Mouse (Mus musculus) retina, postnatal 7 days (tissue): ENCODE data around the gene Tmem179b.

Experiments used
- DNase-seq: peaks from one replicate; pipeline ENCODE4 v3.0.0-alpha.2; 2012; ENCODE audit warnings: low read depth, low spot score

Tmem179b gene

DNA sequence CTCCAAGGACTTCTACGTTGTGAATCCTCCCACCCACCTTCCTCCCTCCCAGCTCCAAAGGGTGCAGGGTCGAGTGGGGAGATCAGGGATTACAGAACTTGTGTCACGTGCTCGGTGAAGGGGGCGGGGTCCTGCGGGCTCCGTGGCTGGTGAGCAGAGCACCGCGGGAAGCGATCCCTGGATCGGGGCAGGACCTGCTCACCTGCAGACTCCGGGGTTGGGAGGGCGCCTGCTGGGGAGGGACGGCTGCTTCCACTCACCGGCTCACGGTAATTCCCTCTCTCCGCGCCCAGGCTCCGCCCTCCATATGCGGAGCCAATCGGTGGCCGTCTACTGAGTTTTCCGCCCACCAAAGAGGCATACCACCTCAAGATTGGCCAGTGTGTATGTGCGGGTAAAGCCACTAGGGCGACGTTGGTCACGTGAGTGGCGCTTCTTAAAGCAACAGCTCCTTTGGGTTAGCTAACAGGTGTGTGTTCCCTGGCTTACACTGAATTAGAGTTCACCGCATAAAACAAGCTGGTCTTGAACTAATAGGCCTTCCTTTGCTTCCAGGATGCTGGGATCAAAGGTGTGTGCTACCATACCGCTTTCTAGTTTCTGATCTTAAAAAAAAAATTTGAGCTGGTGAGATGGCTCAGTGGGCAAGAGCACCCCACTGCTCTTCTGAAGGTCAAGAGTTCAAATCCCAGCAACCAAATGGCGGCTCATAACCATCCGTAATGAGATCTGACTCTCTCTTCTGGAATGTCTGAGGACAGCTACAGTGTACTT is 11.9 kb upstream of the Tmem179b start, which contains the start of gene Taf6l:
Taf6l (minus strand) TSS at position 410 of the 774 bp plus-strand sequence.
- DNase-seq, result peak; percentile 87

DNA sequence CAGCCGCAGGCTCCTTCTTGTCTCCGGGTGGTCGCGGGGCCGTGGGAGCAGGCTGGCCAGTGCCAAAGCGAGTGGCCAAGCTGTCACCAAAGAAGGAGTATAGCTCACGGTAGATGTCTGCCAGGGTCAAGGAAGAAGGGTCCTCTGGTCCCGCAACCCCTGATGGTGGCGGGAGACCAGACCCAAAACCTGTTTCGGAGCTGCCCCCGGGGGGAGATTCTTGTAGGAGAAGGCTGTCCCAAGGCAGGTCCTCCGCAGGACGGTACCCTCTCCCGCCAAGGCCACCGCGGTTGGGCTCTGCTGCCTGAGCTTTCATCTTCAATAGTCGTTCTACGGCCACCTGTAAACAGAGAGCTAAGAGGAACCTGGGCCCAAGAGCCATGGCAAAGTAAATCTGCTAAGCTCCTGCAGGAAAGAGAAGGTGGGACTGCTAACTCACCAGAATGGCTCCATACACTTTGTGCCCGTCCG is 719 bp upstream of the Tmem179b start:
- DNase-seq, result no peak

DNA sequence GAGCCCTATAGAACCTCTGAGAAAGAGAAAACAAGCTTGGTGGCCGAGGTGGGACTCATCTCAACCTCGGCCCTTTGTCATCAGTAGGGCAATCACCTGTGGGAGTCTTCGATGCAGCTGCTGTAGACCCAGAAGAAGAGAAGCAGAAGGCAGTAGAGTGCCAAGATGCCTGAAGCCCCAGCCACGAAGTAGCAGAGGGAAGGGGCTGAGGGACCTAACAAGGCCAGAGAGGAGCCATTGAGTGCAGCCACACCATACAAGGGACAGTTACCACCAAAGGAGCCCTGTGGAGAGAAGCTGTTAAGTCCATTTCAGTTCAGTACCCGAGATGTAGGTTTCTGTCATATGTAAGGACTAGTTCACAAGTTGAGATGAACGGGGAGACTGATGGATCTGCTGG is 858 bp downstream of the Tmem179b start:
- no peak for DNase-seq

DNA sequence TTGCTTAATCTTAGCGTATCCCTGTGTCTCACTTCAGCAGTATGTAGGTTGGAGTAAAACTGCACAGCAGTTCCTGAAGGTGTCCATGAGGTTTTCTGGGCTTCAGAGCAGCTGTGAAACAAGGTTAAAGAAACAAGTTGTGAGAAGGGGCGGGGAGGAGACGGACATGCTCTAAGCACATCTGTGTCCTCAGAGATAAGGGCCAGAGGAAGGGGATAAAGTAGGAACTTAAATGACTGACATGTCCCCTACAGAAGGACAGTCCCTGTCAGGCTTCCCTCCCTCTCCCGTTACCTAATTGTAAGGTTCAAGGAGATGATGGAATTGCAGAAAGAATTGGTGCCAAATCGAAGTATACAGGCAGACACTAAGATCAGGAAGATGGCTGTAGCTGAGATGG is 1.3 kb downstream of the Tmem179b start:
- no peak for DNase-seq

DNA sequence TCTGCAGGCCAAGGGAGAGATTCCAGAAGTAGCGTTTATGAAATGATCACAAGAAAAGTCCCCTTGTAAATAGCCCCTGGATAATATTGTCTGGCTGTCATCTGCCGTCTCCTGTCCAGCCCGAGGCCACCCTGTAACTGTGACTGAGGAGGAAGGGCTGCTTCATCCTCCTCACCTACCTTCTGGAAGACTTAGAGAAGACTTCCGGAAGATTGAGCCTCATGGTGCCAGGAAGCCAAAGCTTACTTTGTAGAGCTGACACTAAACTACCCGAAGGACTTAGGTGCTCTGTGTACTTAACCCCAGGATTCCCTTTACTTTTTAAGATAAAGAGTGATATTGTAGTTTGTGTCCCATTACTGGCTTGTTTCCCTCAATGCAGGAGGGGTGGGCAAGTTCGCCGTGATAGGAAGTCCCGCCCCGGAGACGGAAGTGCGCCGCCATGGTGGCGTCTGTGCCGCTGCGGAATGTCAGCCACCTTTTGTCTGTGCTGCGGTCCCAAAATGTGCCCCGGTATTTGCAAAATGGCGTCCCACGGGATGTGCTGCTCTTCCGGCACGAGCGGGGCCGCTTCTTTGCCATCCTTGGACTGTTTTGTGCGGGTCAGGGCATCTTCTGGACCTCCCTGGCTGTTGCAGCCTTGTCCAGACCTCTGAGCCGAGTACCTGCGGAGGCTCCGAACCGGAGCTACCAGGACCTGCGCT is 3.5 kb downstream of the Tmem179b start, which contains the start of gene Tmem223:
Tmem223 (plus strand) TSS at position 430 of the 704 bp plus-strand sequence.
- DNase-seq, result no peak

DNA sequence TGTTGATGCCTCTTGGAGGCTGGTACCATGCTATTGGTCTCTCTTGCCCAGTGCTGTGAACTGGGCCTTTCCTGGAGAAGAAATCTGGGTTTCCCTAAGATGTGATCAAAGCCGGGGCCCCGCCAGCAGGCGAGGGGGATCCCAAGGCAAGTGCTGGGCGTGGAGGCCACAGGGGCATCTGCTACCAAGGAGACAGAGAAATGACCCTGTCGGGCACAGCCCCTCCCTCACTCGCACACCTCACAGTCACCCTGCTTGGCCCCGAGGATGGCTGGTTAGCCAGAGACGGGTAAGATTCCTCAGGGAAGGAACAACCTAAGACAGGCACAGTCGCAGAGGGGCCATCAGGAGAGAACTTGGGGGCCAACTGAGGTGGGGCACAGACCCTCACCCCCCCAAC is 8.7 kb downstream of the Tmem179b start:
- no peak for DNase-seq

DNA sequence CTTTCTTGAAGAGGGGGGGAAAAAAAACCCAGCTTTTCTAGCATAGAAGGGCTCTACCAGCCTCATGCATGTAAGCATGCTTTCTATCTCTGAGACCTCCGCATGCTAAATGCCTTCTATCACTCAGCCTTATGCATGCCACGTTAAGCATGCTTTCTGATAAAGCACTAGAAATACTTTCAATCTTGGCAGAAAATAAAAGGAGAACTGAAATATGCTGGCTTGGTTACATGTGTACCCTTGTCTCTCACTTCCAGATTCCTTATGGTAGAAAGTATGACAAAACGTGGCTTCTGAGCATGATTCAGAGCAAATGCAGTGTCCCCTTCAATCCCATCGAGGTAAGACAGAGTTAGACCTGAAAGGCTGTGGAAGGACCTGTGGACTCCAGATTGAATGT is 11.0 kb downstream of the Tmem179b start:
- DNase-seq, result no peak

DNA sequence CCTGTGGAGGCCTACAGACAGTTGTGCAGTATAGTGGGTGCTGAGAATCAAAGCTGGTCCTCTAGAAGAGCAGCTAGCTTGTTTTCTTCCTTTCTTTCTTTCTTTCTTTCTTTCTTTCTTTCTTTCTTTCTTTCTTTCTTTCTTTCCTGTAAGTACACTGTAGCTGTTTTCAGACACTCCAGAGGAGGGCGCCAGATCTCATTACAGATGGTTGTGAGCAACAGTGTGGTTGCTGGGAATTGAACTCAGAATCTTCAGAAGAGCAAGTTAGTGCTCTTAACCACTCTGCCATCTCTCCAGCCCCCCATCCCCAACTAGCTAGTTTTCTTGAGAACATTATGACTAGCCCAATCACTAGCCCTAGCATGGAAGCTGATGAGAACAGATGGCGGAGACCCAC is 13.5 kb downstream of the Tmem179b start:
- no peak for DNase-seq

DNA sequence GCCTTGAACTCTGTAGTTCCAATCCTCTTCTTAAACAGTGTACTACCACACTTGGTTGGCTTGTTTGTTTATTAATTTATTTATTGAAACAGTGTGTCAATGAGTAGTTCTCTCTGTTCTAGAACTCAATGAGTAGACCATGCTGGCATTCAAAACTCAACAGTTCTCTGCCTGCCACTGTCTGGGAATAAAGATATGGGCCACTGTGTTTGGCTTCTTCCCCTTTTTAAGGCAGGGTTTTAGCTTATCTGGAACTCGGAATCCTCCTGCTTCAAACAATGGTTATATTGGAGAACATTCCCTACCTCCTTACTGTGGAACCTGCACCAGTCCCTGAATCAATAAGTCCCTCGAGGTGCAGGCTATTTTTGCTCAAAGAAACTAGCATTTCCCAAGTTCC is 15.4 kb downstream of the Tmem179b start:
- DNase-seq, result no peak

DNA sequence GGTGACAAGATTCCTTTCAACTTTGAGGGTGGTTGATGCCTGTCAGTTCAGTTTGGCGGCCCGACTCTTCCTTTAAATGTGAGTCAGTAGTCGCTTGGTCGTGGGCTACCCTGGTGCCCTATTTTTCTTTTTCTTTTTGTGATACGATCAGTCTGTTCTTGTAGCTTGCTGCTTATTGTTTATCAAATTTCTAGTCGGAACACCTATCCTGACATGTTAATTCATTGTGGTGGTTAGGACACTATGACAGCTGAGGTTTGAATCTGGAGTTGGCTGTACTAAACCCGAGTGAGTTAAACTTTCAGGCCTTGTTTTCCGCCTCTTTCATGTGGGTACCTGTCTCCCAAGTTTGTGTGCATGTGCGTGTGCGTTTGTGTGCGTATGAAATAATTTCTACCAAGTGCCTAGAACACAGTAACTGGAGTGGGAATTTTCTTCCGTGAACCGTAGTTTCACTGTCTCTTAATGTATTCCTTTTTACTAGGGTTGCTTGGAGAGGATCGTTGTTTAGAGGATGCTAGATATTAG is 16.7 kb downstream of the Tmem179b start:
- no peak for DNase-seq

DNA sequence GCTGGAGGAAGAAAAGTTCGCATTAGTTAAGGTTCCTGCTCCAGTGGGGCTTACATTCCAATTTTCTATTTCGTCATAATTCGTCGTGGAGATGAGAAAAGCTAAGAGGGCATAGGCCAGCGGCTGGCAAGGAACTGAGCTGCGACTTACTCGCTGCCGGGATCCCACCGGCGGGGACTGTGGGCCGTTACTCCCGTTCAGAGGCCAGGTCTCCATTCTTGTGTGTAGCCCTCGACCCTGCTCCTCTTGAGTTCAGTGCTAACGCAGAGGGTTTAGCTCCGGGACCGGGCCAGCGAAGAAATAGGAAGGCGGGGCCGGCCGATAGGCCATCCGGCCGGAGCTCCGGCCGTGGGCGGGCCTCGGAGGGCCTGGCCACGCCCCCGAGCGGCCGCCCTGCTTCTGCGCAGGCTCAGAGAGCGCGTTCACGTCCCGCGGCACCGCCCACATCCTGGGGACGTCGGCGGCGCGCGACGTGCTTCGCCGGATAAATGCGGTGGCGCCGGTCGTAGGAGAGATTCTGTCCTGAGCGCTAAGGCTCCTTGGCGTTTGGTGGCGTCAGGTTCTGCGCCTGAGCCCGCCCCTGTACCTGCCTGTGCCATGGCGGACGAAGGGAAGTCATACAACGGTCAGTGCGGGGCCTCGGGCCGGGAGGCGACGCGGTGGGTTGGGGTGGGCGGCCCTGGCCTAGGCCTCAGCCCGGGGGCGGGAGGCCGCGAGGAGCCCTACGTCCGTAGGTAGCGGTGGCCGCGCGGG is 17.5 kb downstream of the Tmem179b start, which contains the start of gene Nxf1:
Nxf1 (plus strand) TSS at position 439 of the 753 bp plus-strand sequence.
- peak; percentile 90 for DNase-seq

DNA sequence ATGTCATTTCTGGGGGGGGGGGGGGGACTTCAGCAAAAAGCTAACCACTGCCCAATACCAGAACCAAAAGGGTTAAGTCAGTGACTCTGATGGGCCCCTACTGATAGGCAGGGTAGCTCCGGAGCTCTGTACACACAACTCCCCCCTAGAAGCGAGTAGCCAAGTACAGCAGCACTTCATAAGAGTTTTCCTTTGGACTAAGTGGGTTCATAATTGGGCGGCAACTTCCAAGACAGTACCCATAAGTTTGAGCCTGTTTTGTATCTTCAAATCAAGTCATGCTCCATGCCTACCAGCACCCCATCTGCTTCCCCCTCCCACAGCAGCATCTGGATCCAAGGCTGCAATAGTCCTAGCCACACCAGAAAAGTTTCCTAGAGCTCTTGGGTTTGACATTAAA is 18.6 kb downstream of the Tmem179b start:
- no peak for DNase-seq

DNA sequence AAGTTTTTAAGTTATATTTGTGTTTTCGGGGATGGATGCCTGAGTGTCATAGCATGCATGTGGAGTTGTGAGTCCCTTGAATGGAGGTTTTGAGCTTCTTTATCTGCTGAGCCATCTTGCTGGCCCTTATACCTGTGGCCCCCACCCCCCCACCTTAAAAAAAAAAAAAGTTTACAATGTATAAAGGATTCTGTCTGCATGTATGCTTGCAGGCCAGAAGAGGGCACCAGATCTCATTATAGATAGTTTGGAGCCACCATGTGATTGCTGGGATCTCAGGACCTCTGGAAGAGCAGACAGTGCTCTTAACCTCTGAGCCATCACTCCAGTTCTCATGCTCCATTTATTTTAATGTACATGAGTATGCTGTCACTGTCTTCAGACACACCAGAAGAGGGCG is 26.9 kb downstream of the Tmem179b start:
- DNase-seq, result no peak

DNA sequence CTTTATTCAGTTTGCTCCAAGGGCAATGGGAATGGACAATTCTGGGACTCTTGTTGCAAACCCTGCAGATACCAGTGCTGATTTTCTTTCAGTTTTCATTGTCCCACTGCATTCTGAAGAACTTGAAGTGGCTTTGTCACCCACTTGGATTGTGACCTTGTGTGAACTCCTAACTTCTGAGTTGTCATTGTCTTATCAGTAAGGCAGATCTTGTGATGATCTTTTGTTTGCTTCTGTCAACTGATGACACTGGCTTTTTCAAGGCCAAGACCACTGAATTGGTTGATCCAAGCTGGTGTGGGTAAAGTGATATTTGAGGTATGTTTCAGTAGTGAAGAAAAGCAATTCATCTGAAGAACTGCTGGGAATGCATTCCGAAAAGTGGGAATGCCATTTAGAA is 28.9 kb downstream of the Tmem179b start:
- no peak for DNase-seq

DNA sequence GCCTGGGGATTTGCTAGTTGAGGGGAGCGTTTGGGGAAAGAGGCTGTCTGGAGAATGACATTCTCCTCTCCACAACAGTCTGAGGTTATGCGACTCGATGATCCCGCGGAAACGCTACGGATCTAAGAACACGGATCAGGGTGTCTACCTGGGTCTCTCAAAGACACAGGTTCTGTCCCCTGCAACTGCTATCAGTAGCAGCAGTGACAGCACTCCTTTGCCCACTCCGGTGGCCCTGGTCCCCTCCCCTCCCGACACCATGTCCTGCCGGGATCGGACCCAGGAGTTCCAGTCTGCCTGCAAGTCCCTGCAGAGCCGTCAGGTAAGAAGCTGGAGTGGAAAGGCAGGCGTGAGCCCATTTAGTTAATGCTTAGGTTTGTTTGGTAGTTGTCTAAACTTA is 32.1 kb downstream of the Tmem179b start:
- no peak for DNase-seq

DNA sequence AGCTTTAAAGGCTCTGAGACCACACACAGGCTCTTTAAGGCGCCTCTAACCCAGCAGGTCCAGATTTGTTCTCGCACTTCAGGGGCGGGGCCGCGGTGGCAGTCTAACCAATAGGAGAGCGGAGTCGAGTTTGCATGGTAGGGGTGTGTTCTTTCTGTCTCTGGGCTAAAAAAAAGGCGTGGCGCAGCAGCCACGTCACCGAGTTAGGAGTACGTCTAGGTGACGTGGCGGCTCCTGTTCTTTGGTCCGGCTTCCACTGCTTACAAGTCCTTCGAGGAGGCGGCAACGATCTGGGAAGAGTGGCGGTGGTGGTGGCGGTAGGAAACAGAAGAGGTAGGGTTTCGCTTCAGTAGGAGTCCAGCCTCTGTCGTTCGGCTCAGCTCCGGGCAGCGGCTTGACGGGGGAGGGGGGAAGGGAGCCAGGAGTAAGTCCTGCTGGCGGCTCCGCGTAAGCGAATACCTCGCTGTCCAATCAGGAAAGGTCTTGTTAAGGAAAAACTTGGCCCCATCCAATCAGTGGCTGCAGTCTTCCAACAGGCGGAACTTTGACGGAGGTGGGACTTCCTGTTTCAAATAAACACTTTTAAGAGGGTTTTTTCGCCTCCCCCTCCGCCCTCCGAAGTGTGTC is 32.9 kb downstream of the Tmem179b start, which contains the start of gene Stx5a:
Stx5a (plus strand) TSS at position 171 of the 627 bp plus-strand sequence.
- peak; percentile 92 for DNase-seq

DNA sequence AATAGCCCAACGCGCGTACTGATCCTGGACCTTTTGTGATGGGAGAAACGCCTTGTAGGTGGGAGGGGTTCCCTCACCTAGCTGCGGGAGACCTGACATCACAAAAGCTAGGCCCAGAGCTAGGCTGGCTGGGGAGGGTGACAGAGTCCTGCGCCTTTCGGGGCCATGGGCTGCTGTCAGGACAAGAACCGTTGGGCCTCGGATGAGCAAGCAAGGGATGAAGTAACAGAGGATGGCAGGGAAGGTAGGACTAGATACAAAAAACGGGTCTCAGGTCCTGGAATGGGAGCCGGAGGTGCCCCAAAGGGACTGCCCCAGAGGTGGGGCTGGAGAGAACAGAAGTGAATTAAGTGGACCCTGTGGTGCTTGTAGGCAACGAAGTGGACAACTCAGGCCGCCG is 33.7 kb downstream of the Tmem179b start, which contains the start of gene 1700092M07Rik:
1700092M07Rik (plus strand) TSS at position 116 of the 400 bp plus-strand sequence.
- no peak for DNase-seq

DNA sequence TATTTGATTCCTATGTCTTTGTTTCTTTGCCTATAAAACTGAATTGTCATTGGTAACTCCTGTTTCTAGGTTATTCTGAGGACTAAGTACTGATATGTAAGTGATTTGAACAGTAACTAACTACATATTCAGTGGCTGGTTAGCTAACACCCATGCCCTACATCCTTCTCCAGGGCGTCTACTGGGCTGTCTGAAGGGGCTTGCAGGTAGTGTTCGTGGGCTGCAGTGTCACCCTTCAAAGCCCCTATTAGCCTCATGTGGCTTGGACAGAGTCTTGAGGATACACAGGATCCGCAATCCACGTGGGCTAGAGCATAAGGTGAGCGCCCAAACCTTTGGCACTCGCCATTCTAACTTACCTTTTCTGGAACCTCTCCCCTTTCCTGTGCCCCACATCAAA is 34.6 kb downstream of the Tmem179b start:
- no peak for DNase-seq

DNA sequence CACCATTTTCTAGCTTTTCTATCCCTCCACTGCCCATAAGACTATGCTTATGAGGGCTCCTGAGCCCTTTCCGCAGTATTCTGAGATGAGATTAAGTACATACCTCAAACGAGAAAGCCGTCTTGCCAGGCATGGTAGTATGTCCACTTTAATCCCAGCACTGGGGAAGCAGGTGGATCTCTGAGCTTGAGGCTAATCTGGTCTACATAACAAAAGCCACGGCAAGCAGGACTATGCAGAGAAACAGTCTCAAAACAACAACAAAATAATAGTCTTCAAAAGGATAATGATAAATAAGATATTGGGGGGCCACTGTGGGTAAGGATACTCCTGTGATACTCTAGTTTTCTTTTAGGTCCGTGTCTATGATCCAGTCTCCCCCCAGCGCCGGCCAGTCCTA is 35.4 kb downstream of the Tmem179b start:
- DNase-seq, result no peak

DNA sequence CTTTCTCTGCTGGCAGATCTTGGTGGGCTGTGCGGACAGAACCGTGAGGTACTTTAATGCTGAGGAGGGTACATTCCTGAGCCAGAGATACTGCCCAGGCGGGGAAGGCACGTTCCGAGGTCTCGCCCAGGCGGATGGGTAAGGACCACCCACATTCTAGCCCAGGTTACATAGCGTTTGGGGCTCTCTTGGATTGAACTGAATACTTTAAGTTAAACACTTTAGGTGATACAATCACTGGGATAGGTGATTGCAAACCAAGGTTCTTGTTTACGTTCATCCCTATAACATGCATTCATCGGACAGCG is 38.2 kb downstream of the Tmem179b start:
- DNase-seq, result no peak

DNA sequence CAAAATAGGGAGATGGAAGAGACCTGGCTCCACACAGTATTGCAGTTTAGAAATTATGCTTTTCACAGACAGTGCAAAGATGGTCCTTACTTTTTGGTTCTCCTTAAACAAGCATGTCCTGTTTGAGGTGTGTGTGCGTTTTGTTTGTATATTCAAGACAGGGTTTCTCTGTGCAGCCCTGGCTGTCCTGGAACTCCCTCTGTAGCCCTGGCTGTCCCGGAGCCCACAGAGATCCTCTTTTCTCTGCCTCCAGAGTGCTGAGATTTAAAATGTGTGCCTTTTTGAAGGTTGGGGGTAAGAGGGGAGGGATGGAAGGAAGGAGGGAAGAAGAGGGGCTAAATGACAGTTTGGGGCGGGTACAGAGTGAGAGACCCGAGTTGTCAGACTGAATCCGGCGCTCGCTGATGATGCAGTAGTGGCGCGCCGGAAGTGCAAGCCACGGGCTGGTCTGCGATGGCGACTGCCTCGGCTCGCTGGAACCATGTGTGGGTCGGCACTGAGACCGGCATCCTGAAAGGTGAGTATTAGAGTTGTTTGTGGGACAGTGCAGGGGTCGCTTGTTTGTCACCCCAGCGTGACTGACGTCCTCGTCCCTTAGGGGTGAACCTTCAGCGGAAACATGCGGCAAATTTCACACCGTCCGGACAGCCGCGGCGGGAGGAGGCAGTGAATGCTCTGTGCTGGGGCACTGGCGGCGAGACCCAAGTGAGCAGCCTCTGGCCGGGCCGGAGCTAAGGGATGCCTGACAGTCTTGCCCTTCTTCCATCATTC is 38.7 kb downstream of the Tmem179b start, which contains the start of gene Wdr74:
Wdr74 (plus strand) TSS at position 439 of the 771 bp plus-strand sequence.
- peak; percentile 88 for DNase-seq
